Mouse (Mus musculus) testis, adult 2 months (tissue): ENCODE results near the gene Coa4.

Experiments
- CTCF ChIP-seq: fragments of 200-500 bp; IDR thresholded peaks from 2 replicates; pipeline ENCODE4 v1.5.1; 2012; ENCODE audit warnings: low read depth, mild to moderate bottlenecking, inconsistent platforms, low read length, moderate library complexity; ENCODE audit not compliant: control insufficient read depth, insufficient read depth, insufficient replicate concordance
- POLR2A ChIP-seq: fragments of 200-500 bp; IDR thresholded peaks from 2 replicates; pipeline ENCODE4 v1.6.1; 2012; ENCODE audit warnings: low read depth, mild to moderate bottlenecking, inconsistent platforms, low read length, moderate library complexity; ENCODE audit not compliant: control insufficient read depth

DNA sequence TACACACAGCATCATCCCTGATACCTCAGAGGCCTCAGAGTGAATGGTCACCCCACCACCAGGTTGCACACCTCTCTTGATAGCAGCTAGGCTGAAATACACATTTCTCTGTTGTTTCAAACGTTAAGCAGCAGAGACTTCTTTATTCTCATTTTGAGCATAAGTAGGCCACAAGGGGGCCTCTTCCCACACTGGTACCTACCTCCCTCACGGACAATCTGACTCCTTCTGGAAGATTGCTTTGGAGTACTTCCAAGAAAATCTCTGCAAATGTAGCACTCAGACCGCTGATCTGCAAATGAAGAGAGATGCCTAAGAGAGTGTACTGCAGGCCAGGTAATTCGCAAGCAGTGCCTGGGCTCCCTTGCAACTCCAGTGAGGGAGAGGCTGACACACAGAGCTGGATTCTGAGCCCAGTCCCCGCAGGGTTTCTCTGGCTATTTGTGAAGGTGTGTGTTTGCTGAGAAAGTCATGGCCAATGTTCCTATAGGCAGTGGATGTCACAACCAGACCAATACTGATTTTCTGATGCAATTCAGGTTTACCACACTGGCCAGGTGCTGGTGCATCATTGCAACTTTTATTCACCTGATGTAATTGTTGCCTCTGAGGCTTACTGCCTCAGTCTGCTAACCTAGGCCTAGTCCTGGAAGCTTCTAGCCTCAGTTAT is 13.6 kb downstream of the Coa4 start:
- TF ChIP-seq CTCF (no peak), POLR2A (no peak)
